Mouse (Mus musculus) CH12.LX (cell line): Measurements from ENCODE around the gene Mmgt2. TPM values are rescaled to one million over a fixed set of nuclear protein-coding genes. Genes with fewer than 3 reads are reported as not detected.

Experiments used
- DNase-seq: peaks from one replicate; pipeline ENCODE4 v3.0.0-alpha.2; 2013; ENCODE audit errors: extremely low read depth
- H3K27ac ChIP-seq: 2 replicates; pipeline ENCODE4 v1.5.1; 2012; ENCODE audit warnings: low read depth, mild to moderate bottlenecking, control low read depth, moderate library complexity; ENCODE audit not compliant: insufficient read depth
- H3K27me3 ChIP-seq: replicated peaks from 2 replicates; pipeline ENCODE3; 2012; ENCODE audit warnings: inconsistent platforms
- H3K36me3 ChIP-seq, 2 experiments: replicated peaks in 1 of 2; 2 replicates each; pipeline versions ENCODE3 to v1.6.1; 2012; ENCODE audit warnings: inconsistent platforms in 1 of 2, low read length in 1 of 2, mild to moderate bottlenecking in 1 of 2, mixed read lengths in 1 of 2, moderate library complexity in 1 of 2; ENCODE audit not compliant: control insufficient read depth in 1 of 2, insufficient read depth in 1 of 2
- H3K4me1 ChIP-seq, 2 experiments: 2 replicates each; pipeline ENCODE4 v1.6.1; 2012; ENCODE audit warnings: inconsistent platforms in 1 of 2, moderate library complexity in 1 of 2; ENCODE audit not compliant: insufficient read depth in 2 of 2, control insufficient read depth in 1 of 2
- H3K4me2 ChIP-seq: 2 replicates; pipeline ENCODE4 v1.6.1; 2012; ENCODE audit warnings: low read depth, mild to moderate bottlenecking, control low read depth; ENCODE audit not compliant: poor library complexity, insufficient read depth, severe bottlenecking
- H3K4me3 ChIP-seq, 3 experiments: fragments of 150-350 bp in 1 of 3; sonication (generic) in 1 of 3; replicated peaks in 1 of 3; 2 replicates each; pipeline versions ENCODE3 to v1.5.1; 2011 to 2012; ENCODE audit warnings: low read depth in 2 of 3, low read length in 2 of 3, mild to moderate bottlenecking in 2 of 3, moderate library complexity in 2 of 3, control low read depth in 1 of 3, improper control_type of control experiment in 1 of 3, inconsistent platforms in 1 of 3, mixed read lengths in 1 of 3; ENCODE audit not compliant: poor library complexity in 1 of 3
- H3K79me2 ChIP-seq: replicated peaks from 2 replicates; pipeline ENCODE4 v1.6.1; 2012; ENCODE audit warnings: mild to moderate bottlenecking, moderate library complexity; ENCODE audit not compliant: control insufficient read depth, poor library complexity, insufficient read depth, severe bottlenecking; ENCODE audit errors: extremely low read depth
- H3K9ac ChIP-seq: 2 replicates; pipeline ENCODE4 v1.6.1; 2012; ENCODE audit warnings: low read depth, mild to moderate bottlenecking, control low read depth, moderate library complexity; ENCODE audit not compliant: insufficient read depth
- H3K9me3 ChIP-seq: replicated peaks from 2 replicates; pipeline ENCODE3; 2012; ENCODE audit warnings: low read length, inconsistent platforms, mixed read lengths
- BHLHE40 ChIP-seq: IDR thresholded peaks from 2 replicates; pipeline ENCODE4 v1.6.1; 2011; ENCODE audit warnings: mild to moderate bottlenecking, low read depth, low read length, improper control_type of control experiment
- CHD1 ChIP-seq: IDR thresholded peaks from 2 replicates; pipeline ENCODE4 v1.6.1; 2012; ENCODE audit warnings: low read depth, low read length, improper control_type of control experiment, inconsistent platforms
- CHD2 ChIP-seq: IDR thresholded peaks from 2 replicates; pipeline ENCODE4 v1.6.1; 2011; ENCODE audit warnings: low read length, improper control_type of control experiment
- HCFC1 ChIP-seq: IDR thresholded peaks from 2 replicates; pipeline ENCODE4 v1.6.1; 2012; ENCODE audit warnings: low read depth, mild to moderate bottlenecking, inconsistent platforms, low read length, improper control_type of control experiment
- JUN ChIP-seq: IDR thresholded peaks from 2 replicates; pipeline ENCODE4 v1.6.1; 2011; ENCODE audit warnings: low read depth, mild to moderate bottlenecking, low read length, improper control_type of control experiment, moderate library complexity; ENCODE audit not compliant: insufficient read depth
- JUND ChIP-seq: conservative IDR thresholded peaks from 2 replicates; pipeline ENCODE4 v1.6.1; 2011; ENCODE audit warnings: low read depth, low read length, improper control_type of control experiment
- MYC ChIP-seq: IDR thresholded peaks from 2 replicates; pipeline ENCODE4 v1.6.1; 2011; ENCODE audit warnings: low read depth, mild to moderate bottlenecking, improper control_type of control experiment, low read length
- NRF1 ChIP-seq: IDR thresholded peaks from 2 replicates; pipeline ENCODE4 v1.6.1; 2014; ENCODE audit warnings: low read depth, mild to moderate bottlenecking, inconsistent platforms, low read length, improper control_type of control experiment, moderate library complexity
- PAX5 ChIP-seq: IDR thresholded peaks from 2 replicates; pipeline ENCODE4 v1.6.1; 2012; ENCODE audit warnings: low read length, inconsistent platforms, mixed read lengths
- POLR2A ChIP-seq: IDR thresholded peaks from 2 replicates; pipeline ENCODE4 v1.6.1; 2011; ENCODE audit warnings: low read depth, mild to moderate bottlenecking, improper control_type of control experiment, low read length
- POLR2AphosphoS2 ChIP-seq: IDR thresholded peaks from 2 replicates; pipeline ENCODE4 v1.6.1; 2011; ENCODE audit warnings: low read depth, low read length, improper control_type of control experiment
- RAD21 ChIP-seq: IDR thresholded peaks from 2 replicates; pipeline ENCODE4 v1.6.1; 2011; ENCODE audit warnings: low read depth, mild to moderate bottlenecking, low read length, improper control_type of control experiment, moderate library complexity
- RCOR1 ChIP-seq: conservative IDR thresholded peaks from 2 replicates; pipeline ENCODE4 v1.6.1; 2012; ENCODE audit warnings: low read depth, mild to moderate bottlenecking, inconsistent platforms, low read length, improper control_type of control experiment
- SMC3 ChIP-seq: IDR thresholded peaks from 2 replicates; pipeline ENCODE4 v1.6.1; 2011; ENCODE audit warnings: low read depth, low read length, improper control_type of control experiment
- TBP ChIP-seq: conservative IDR thresholded peaks from 2 replicates; pipeline ENCODE4 v1.6.1; 2011; ENCODE audit warnings: low read depth, low read length, improper control_type of control experiment
- UBTF ChIP-seq: IDR thresholded peaks from 2 replicates; pipeline ENCODE4 v1.6.1; 2012; ENCODE audit warnings: low read depth, mild to moderate bottlenecking, inconsistent platforms, low read length, improper control_type of control experiment, moderate library complexity
- USF1 ChIP-seq: IDR thresholded peaks from 2 replicates; pipeline ENCODE4 v1.6.1; 2014; ENCODE audit warnings: low read depth, mild to moderate bottlenecking, inconsistent platforms, low read length, improper control_type of control experiment
- ZC3H11A ChIP-seq: IDR thresholded peaks from 2 replicates; pipeline ENCODE4 v1.6.1; 2012; ENCODE audit warnings: low read depth, mild to moderate bottlenecking, inconsistent platforms, low read length, improper control_type of control experiment
- ZKSCAN1 ChIP-seq: IDR thresholded peaks from 2 replicates; pipeline ENCODE4 v1.6.1; 2012; ENCODE audit warnings: low read depth, inconsistent platforms, low read length, improper control_type of control experiment, borderline replicate concordance
- ZMIZ1 ChIP-seq: IDR thresholded peaks from 2 replicates; pipeline ENCODE4 v1.6.1; 2012; ENCODE audit warnings: low read depth, mild to moderate bottlenecking, inconsistent platforms, low read length, improper control_type of control experiment
- dilution Hi-C: fragments of 300-500 bp; cut with MboI; formaldehyde crosslinking; loops from 2 replicates; pipeline ENCODE4 v1.14.3; 2020; ENCODE audit warnings: low sequenced_read_pairs; ENCODE audit not compliant: extremely low pct_unique_long_range_greater_than_20kb, extremely low pct_ligation_motif_present
- in situ Hi-C: fragments of 300-500 bp; cut with MboI; formaldehyde crosslinking; loops from 3 replicates; pipeline ENCODE4 v1.14.3; 2019; ENCODE audit warnings: low sequenced_read_pairs, low pct_ligation_motif_present, low pct_unique_long_range_greater_than_20kb, mixed read lengths
- polyA plus RNA-seq: library from polyadenylated mRNA; unstranded; fragments of >175 nt; gene quantifications from 2 replicates; pipeline ENCODE4 v1.2.1, GENCODE M21; 2012; ENCODE audit warnings: low read depth; ENCODE audit not compliant: insufficient read length
- total RNA-seq, 2 experiments: library from RNA; depleted of rRNA; stranded (reverse); fragments of 300-350 nt in 1 of 2; fragments of >200 nt in 1 of 2; gene quantifications; 2 replicates each; pipeline ENCODE4 v1.2.3; 2012 to 2014

The Mmgt2 gene
- total and polyA plus RNA-seq, 3 experiments = 49.2 to 65.9 (median 60.7) TPM

- no peak overlapping the region for H3K27ac ChIP-seq
- peaks cover 2 to 5% of the 10 kb centered on the region in 2 experiments for H3K4me1 ChIP-seq
- no peaks in the 10 kb centered on the region for H3K79me2 ChIP-seq
- H3K4me3 ChIP-seq = no peak overlapping the region
- H3K9me3 ChIP-seq = no peaks in the 10 kb centered on the region
- TF ChIP-seq BHLHE40 (no peak), CHD2 (no peak), MYC (no peak), ZC3H11A (no peak), JUN (no peak), TBP (no peak), RCOR1 (no peak), JUND (no peak), ZMIZ1 (no peak), POLR2AphosphoS2 (no peak), UBTF (no peak), ZKSCAN1 (no peak), USF1 (no peak), HCFC1 (no peak), POLR2A (no peak)
- peaks cover 0 to 22% of the 10 kb centered on the region in 2 experiments for H3K36me3 ChIP-seq
- dilution Hi-C loops (no loop called here), in situ Hi-C loops (no loop called here)
- no peak overlapping the region for H3K9ac ChIP-seq
- no peaks in the 10 kb centered on the region for H3K27me3 ChIP-seq
- DNase-seq = no peak
- H3K4me2 ChIP-seq = no peak overlapping the region
Measured at GRCm38 (mm10) chr11:62615456-62615855, 33.0 kb upstream of the Mmgt2 start.

- in situ Hi-C loops (no loop called here), dilution Hi-C loops (no loop called here)
- Histone ChIP-seq H3K4me3 (no peak overlapping the region), H3K27me3 (no peaks in the 10 kb centered on the region), H3K9me3 (no peaks in the 10 kb centered on the region), H3K4me1 (peaks cover 0 to 15% of the 10 kb centered on the region in 2 experiments; a peak in 2 of 4 replicates), H3K79me2 (no peaks in the 10 kb centered on the region), H3K9ac (no peak overlapping the region), H3K36me3 (peaks cover 0 to 11% of the 10 kb centered on the region in 2 experiments), H3K27ac (no peak overlapping the region), H3K4me2 (no peak overlapping the region)
- DNase-seq = no peak
- no peak for TF ChIP-seq NRF1
- no peak for TF ChIP-seq SMC3
- no peak for TF ChIP-seq PAX5
- TF ChIP-seq TBP = no peak
- no peak for TF ChIP-seq POLR2A
- no peak for TF ChIP-seq RAD21
- no peak for TF ChIP-seq RCOR1
- no peak for TF ChIP-seq CHD1
Measured at GRCm38 (mm10) chr11:62621079-62621478, 27.4 kb upstream of the Mmgt2 start.
